Mouse (Mus musculus) midbrain, embryonic 10.5 days (tissue): ENCODE measurements around the gene Il9r. TPM values are rescaled to one million over a fixed set of nuclear protein-coding genes. Genes with fewer than 3 reads are reported as not detected.

Source experiments
- DNase-seq: peaks from one replicate; pipeline ENCODE4 v3.0.0-alpha.2; 2017; ENCODE audit warnings: low spot score
- H3K27ac ChIP-seq: fragments of 300-500 bp; sonication (generic); replicated peaks from 2 replicates; pipeline ENCODE4 v1.5.1; 2016; ENCODE audit warnings: mild to moderate bottlenecking
- H3K27me3 ChIP-seq: fragments of 300-500 bp; sonication (generic); 2 replicates; pipeline ENCODE4 v1.6.1; 2016; ENCODE audit warnings: low read depth, mild to moderate bottlenecking; ENCODE audit not compliant: poor library complexity, severe bottlenecking
- H3K36me3 ChIP-seq: fragments of 300-500 bp; sonication (generic); 2 replicates; pipeline ENCODE4 v1.6.1; 2016; ENCODE audit warnings: mild to moderate bottlenecking, moderate library complexity
- H3K4me1 ChIP-seq: fragments of 300-500 bp; sonication (generic); 2 replicates; pipeline ENCODE4 v1.6.1; 2016
- H3K4me3 ChIP-seq: fragments of 300-500 bp; sonication (generic); 2 replicates; pipeline ENCODE4 v1.5.1; 2016; ENCODE audit warnings: mild to moderate bottlenecking, moderate library complexity
- H3K9me3 ChIP-seq: fragments of 300-500 bp; sonication (generic); replicated peaks from 2 replicates; pipeline ENCODE4 v1.6.1; 2016; ENCODE audit warnings: mild to moderate bottlenecking
- WGBS: fragments of 180-500 bp; shearing (Covaris S2); methylation state at CpG from one replicate; pipeline ENCODE4 v1.1.7; 2016; 5-methylcytosine and 5-hydroxymethylcytosine counted together
- polyA plus RNA-seq: library from polyadenylated mRNA; unstranded; fragments of >200 nt; fragmentation: Nextera tagmentation; extraction: Ambion mirVana; gene quantifications from 2 replicates; pipeline ENCODE4 v1.2.1, GENCODE M21; 2016

The Il9r gene
- polyA plus RNA-seq, 1 experiment from 2014 or later, result not detected

DNA sequence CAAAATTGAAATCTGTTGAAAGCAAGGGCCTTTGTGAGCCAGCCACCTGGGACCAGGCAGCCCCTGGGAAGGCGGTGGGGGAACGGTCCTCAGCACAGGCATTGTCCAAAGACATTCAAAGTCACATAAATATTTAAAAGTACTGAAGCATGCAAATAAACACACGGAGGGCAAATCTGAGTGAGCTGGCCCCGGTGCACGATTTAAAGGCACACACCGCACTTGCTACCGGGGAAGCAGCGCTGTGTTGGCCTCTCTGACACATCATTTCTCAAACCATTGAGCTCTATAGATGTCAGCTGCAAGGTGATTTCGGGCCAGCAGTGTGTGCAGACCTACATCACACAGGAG is 61.5 kb downstream of the Il9r start:
- 61% methylated on average over 9 of the region's 9 CpGs for WGBS
- DNase-seq, result peak; percentile 37
- Histone ChIP-seq H3K27ac (peak overlapping the region; percentile 82), H3K27me3 (no peaks in the 10 kb centered on the region), H3K36me3 (no peaks in the 10 kb centered on the region), H3K4me1 (peaks cover 45% of the 10 kb centered on the region), H3K9me3 (no peaks in the 10 kb centered on the region), H3K4me3 (no peak overlapping the region)

DNA sequence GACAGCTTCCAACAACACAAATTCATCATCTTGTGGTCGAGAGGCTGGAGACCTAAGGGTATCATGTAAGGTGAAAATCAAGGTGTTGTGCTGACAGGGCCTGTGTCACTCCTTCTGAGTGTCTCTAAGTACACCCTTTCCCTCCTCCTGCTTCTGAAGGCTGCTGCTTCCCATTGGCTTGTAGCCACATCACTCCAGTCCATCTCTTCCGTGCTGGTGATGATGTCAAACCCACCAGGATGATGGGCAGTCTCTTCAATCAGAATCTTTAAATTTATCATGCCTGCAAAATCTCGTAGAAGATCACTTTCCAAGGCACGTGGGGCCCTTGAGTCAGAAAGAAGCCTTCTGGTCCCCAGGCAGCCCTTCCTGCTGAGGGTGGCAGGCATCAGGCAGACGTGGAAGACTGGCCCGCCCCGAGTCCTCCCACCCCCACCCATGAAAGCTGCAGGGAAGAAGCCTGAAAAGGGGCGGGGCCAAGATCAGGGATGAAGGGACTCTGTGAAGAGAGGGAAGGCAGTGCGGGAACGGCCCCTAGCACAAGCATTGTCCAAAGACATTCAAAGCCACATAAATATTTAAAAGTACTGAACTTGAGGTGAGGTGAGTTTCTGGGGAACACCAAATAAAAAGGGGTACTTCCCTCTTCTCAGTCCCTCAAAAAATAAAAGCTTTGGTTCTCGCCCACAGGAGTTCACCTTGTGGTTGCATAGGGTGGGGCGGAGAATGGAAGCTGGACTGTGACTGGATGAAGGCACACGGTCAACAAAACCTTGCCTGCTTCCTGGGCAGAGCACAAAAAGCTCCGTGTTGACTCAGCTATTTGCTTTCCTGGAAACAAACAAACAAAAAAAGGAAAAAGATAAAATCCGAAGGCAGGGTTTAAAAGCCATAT is 62.1 kb downstream of the Il9r start:
- Histone ChIP-seq H3K4me3 (peak overlapping the region; percentile 1; the same call in 1 of the 2 replicates), H3K27ac (peak overlapping the region; percentile 82), H3K36me3 (no peaks in the 10 kb centered on the region), H3K9me3 (no peaks in the 10 kb centered on the region), H3K27me3 (no peaks in the 10 kb centered on the region), H3K4me1 (peaks cover 48% of the 10 kb centered on the region)
- peak; percentile 37 for DNase-seq
- WGBS, result 34% methylated on average over 15 of the region's 15 CpGs

Other genes starting within 250 kb of the Il9r start
- gene 4930524B15Rik, start 234.7 kb downstream of the Il9r start, polyA plus RNA-seq, result 0.11 and 0.27 TPM in 2 replicates
- 25.7 and 51.3 TPM in 2 replicates for gene Nsg2, start 199.8 kb downstream of the Il9r start, polyA plus RNA-seq
- gene Snrnp25, start 5.1 kb upstream of the Il9r start, polyA plus RNA-seq, result 94.7 and 107 TPM in 2 replicates
- gene Rhbdf1, start 22.0 kb upstream of the Il9r start, polyA plus RNA-seq, result 25.1 and 26.2 TPM in 2 replicates
- 30.6 and 32.0 TPM in 2 replicates for gene Mpg, start 26.2 kb upstream of the Il9r start, polyA plus RNA-seq
- gene Nprl3, start 67.4 kb upstream of the Il9r start, polyA plus RNA-seq, result 42.6 and 45.3 TPM in 2 replicates
- 2,848 and 3,100 TPM in 2 replicates for gene Hba-x, start 76.1 kb upstream of the Il9r start, polyA plus RNA-seq
- gene Hba-a1, start 83.2 kb upstream of the Il9r start, polyA plus RNA-seq, result 2,199 and 2,239 TPM in 2 replicates
- 5.8 and 6.6 TPM in 2 replicates for gene Hbq1b, start 86.7 kb upstream of the Il9r start, polyA plus RNA-seq
- 3,984 and 4,102 TPM in 2 replicates for gene Hba-a2, start 96.2 kb upstream of the Il9r start, polyA plus RNA-seq
- gene Hbq1a, start 99.8 kb upstream of the Il9r start, polyA plus RNA-seq, result not detected in 2 replicates
- 25.7 and 32.7 TPM in 2 replicates for gene Sh3pxd2b, start 147.5 kb upstream of the Il9r start, polyA plus RNA-seq